Mouse (Mus musculus) liver, embryonic 16.5 days (tissue): ENCODE results near the gene Afdn. TPM values are rescaled to one million over a fixed set of nuclear protein-coding genes. Genes with fewer than 3 reads are reported as not detected.

Source experiments
- ATAC-seq: fragments of 200-750 bp; cut with Nextera tagmentation; 2 replicates; pipeline ENCODE4 v1.8.0; 2017; ENCODE audit warnings: low read depth, mild to moderate bottlenecking, moderate number of reproducible peaks, moderate library complexity
- H3K27ac ChIP-seq: fragments of 300-500 bp; sonication (generic); 2 replicates; pipeline ENCODE4 v1.5.1; 2014; ENCODE audit warnings: mild to moderate bottlenecking, low read length
- H3K27me3 ChIP-seq: fragments of 300-500 bp; sonication (generic); 2 replicates; pipeline ENCODE4 v1.6.1; 2014; ENCODE audit warnings: low read depth, low read length, mixed read lengths; ENCODE audit not compliant: control insufficient read depth, insufficient read depth
- H3K36me3 ChIP-seq: fragments of 300-500 bp; sonication (generic); 2 replicates; pipeline ENCODE4 v1.6.1; 2014; ENCODE audit warnings: mild to moderate bottlenecking; ENCODE audit not compliant: control insufficient read depth, insufficient read depth
- H3K4me1 ChIP-seq: fragments of 300-500 bp; sonication (generic); 2 replicates; pipeline ENCODE4 v1.6.1; 2014; ENCODE audit warnings: low read depth, low read length, mixed read lengths; ENCODE audit not compliant: control insufficient read depth
- H3K4me2 ChIP-seq: fragments of 300-500 bp; sonication (generic); 2 replicates; pipeline ENCODE4 v1.6.1; 2014; ENCODE audit warnings: low read depth, low read length, mixed read lengths
- H3K4me3 ChIP-seq: fragments of 300-500 bp; sonication (generic); 2 replicates; pipeline ENCODE4 v1.5.1; 2014; ENCODE audit warnings: low read depth, mild to moderate bottlenecking, low read length
- H3K9ac ChIP-seq: fragments of 300-500 bp; sonication (generic); 2 replicates; pipeline ENCODE4 v1.6.1; 2014; ENCODE audit warnings: low read depth, low read length
- H3K9me3 ChIP-seq: fragments of 300-500 bp; sonication (generic); replicated peaks from 2 replicates; pipeline ENCODE4 v1.6.1; 2016; ENCODE audit warnings: low read length; ENCODE audit not compliant: control insufficient read depth
- WGBS: fragments of 180-500 bp; shearing (Covaris S2); extraction: QIAGEN DNeasy Blood & Tissue Kit; methylation state at CpG from one replicate; pipeline ENCODE4 v1.1.7; 2014; ENCODE audit not compliant: insufficient replicate concordance; 5-methylcytosine and 5-hydroxymethylcytosine counted together
- polyA plus RNA-seq: library from polyadenylated mRNA; unstranded; fragments of >200 nt; fragmentation: Nextera tagmentation; extraction: Ambion mirVana; gene quantifications from 2 replicates; pipeline ENCODE4 v1.2.1, GENCODE M21; 2015

Afdn gene
- polyA plus RNA-seq, 1 experiment from 2014 or later = 8.6 TPM

GRCm38 (mm10) chr17:13889818-13890434 is 129.6 kb downstream of the Afdn start:
- H3K27ac ChIP-seq = no peak overlapping the region
- H3K9ac ChIP-seq = no peak overlapping the region
- WGBS = 62% methylated on average over 7 of the region's 7 CpGs
- no peaks in the 10 kb centered on the region for H3K9me3 ChIP-seq
- H3K4me3 ChIP-seq = no peak overlapping the region
- no peak for ATAC-seq
- no peaks in the 10 kb centered on the region for H3K27me3 ChIP-seq
- no peaks in the 10 kb centered on the region for H3K36me3 ChIP-seq
- H3K4me2 ChIP-seq = no peak overlapping the region
- no peaks in the 10 kb centered on the region for H3K4me1 ChIP-seq

DNA sequence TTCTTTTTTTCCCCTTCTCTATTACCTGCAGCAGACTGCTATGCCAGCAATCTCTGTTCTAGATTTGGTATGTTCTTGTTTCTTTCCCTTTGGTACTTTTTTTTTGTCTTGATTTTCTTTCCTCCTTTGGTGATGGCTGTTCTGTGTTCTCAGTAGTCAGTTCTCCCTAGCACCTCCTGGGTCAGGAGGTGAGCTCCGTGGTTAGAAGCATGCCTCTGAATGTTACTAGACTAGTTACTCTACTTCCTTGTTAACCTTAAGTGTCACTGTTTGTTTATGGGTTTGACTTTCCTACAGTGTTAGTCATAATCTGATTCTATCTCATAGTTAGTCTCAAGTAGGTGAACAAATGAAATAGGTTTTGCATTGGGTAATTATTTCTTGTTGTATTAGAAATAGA is 130.6 kb downstream of the Afdn start:
- no peak overlapping the region for H3K4me3 ChIP-seq
- no peaks in the 10 kb centered on the region for H3K4me1 ChIP-seq
- no peak overlapping the region for H3K9ac ChIP-seq
- 26% methylated on average over 1 of the region's 1 CpGs for WGBS
- no peaks in the 10 kb centered on the region for H3K36me3 ChIP-seq
- H3K4me2 ChIP-seq = no peak overlapping the region
- no peak for ATAC-seq
- no peaks in the 10 kb centered on the region for H3K9me3 ChIP-seq
- H3K27me3 ChIP-seq = no peaks in the 10 kb centered on the region
- H3K27ac ChIP-seq = no peak overlapping the region

DNA sequence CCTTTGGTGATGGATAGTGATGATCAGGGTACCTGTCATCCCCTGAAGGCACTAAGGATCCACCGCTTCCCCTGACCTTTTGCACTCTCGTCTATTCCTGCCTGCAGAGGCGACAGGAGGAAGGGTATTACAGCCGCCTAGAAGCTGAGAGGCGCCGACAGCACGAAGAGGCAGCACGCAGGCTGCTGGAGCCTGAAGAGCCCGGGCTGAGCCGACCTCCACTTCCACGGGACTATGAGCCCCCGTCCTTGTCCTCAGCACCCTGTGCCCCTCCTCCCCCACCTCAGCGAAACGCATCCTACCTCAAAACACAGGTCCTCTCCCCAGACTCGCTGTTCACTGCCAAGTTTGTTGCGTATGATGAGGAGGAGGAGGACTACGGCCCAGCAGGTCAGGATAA is 138.5 kb downstream of the Afdn start:
- ATAC-seq = no peak
- H3K4me1 ChIP-seq = no peaks in the 10 kb centered on the region
- no peak overlapping the region for H3K4me3 ChIP-seq
- no peak overlapping the region for H3K4me2 ChIP-seq
- no peaks in the 10 kb centered on the region for H3K36me3 ChIP-seq
- H3K27ac ChIP-seq = no peak overlapping the region
- 65% methylated on average over 17 of the region's 17 CpGs for WGBS
- H3K27me3 ChIP-seq = no peaks in the 10 kb centered on the region
- H3K9ac ChIP-seq = no peak overlapping the region
- no peaks in the 10 kb centered on the region for H3K9me3 ChIP-seq

DNA sequence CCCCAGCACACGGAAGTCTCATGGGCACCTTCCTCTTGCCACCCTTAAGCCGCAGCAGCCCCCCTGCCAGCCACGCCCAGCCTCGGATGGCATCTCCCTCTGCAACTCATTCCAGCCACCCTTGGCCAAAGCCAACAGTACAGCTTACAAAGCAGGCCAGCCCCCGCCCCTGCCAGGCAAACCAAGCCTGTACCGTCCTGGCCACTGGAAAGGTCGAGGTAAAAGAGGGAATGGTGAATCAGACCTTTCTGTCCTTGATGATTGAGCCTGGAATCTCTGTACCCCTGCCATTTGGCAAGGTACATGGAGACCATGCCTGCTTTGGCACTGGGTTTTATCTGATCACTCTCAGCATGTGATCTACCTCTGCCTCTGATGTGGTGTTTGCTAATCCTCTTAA is 138.9 kb downstream of the Afdn start:
- Histone ChIP-seq H3K4me2 (no peak overlapping the region), H3K4me3 (no peak overlapping the region), H3K27me3 (no peaks in the 10 kb centered on the region), H3K9ac (no peak overlapping the region), H3K9me3 (no peaks in the 10 kb centered on the region), H3K27ac (no peak overlapping the region), H3K36me3 (no peaks in the 10 kb centered on the region), H3K4me1 (no peaks in the 10 kb centered on the region)
- ATAC-seq = no peak
- WGBS = 58% methylated on average over 7 of the region's 7 CpGs

DNA sequence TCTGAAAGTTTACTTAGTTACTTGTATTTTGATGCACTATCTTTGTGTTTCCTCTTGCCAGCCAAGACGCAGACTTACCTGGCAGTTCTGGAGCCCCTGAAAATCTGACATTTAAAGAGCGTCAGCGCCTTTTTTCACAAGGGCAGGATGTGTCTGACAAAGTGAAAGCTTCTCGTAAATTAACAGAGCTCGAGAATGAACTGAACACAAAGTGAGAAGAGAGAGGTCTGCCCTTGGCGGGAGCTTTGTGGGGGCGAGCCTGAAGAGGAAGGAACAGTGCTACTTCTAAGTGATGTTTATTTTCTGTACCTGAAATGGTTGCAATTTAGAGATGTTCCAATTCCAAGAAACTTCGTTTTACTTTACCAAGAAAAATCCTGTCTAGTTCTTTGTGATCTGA is 143.5 kb downstream of the Afdn start:
- no peaks in the 10 kb centered on the region for H3K9me3 ChIP-seq
- H3K4me1 ChIP-seq = no peaks in the 10 kb centered on the region
- H3K27me3 ChIP-seq = no peaks in the 10 kb centered on the region
- no peak overlapping the region for H3K9ac ChIP-seq
- no peak overlapping the region for H3K4me3 ChIP-seq
- H3K36me3 ChIP-seq = no peaks in the 10 kb centered on the region
- ATAC-seq = no peak
- no peak overlapping the region for H3K4me2 ChIP-seq
- H3K27ac ChIP-seq = no peak overlapping the region
- 60% methylated on average over 8 of the region's 8 CpGs for WGBS

GRCm38 (mm10) chr17:13907082-13907481 is 146.7 kb downstream of the Afdn start:
- H3K4me3 ChIP-seq = no peak overlapping the region
- no peak for ATAC-seq
- H3K27ac ChIP-seq = no peak overlapping the region
- H3K4me1 ChIP-seq = no peaks in the 10 kb centered on the region
- 72% methylated on average over 5 of the region's 5 CpGs for WGBS
- H3K9ac ChIP-seq = no peak overlapping the region
- no peak overlapping the region for H3K4me2 ChIP-seq
- no peaks in the 10 kb centered on the region for H3K36me3 ChIP-seq
- H3K27me3 ChIP-seq = no peaks in the 10 kb centered on the region
- H3K9me3 ChIP-seq = no peaks in the 10 kb centered on the region

GRCm38 (mm10) chr17:13907681-13908080 is 147.3 kb downstream of the Afdn start:
- no peak for ATAC-seq
- no peaks in the 10 kb centered on the region for H3K36me3 ChIP-seq
- H3K4me3 ChIP-seq = no peak overlapping the region
- H3K9ac ChIP-seq = no peak overlapping the region
- H3K9me3 ChIP-seq = no peaks in the 10 kb centered on the region
- no peaks in the 10 kb centered on the region for H3K27me3 ChIP-seq
- no peaks in the 10 kb centered on the region for H3K4me1 ChIP-seq
- no peak overlapping the region for H3K4me2 ChIP-seq
- WGBS = 20% methylated on average over 1 of the region's 1 CpGs
- no peak overlapping the region for H3K27ac ChIP-seq

DNA sequence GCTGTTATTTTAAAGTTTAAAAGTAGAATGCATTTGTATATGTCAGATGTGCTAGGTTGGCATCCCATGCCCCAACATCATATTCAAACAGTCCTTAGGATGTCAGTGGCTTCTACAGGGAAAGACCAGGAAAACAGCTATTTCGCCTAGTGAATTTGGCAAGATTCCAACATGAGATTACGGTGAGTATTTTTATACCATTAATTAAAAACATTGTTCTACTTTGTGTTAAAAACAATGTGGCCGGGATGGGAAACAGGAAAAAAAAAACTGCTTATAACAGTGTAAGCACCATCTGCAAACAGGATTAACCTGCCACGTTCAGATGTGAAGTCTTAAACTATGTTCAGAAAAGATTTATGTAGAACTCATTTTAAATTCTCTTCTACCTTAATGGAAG is 153.6 kb downstream of the Afdn start:
- no peaks in the 10 kb centered on the region for H3K4me1 ChIP-seq
- no peak for ATAC-seq
- H3K4me3 ChIP-seq = no peak overlapping the region
- H3K27ac ChIP-seq = no peak overlapping the region
- no peaks in the 10 kb centered on the region for H3K9me3 ChIP-seq
- no peaks in the 10 kb centered on the region for H3K27me3 ChIP-seq
- WGBS = 57% methylated on average over 4 of the region's 4 CpGs
- no peak overlapping the region for H3K9ac ChIP-seq
- no peaks in the 10 kb centered on the region for H3K36me3 ChIP-seq
- H3K4me2 ChIP-seq = no peak overlapping the region

- WGBS = 47% methylated on average over 4 of the region's 4 CpGs
- no peak overlapping the region for H3K4me2 ChIP-seq
- H3K27me3 ChIP-seq = no peaks in the 10 kb centered on the region
- H3K9ac ChIP-seq = no peak overlapping the region
- H3K4me1 ChIP-seq = no peaks in the 10 kb centered on the region
- H3K36me3 ChIP-seq = no peaks in the 10 kb centered on the region
- H3K27ac ChIP-seq = no peak overlapping the region
- no peaks in the 10 kb centered on the region for H3K9me3 ChIP-seq
- H3K4me3 ChIP-seq = no peak overlapping the region
- no peak for ATAC-seq
Measured at GRCm38 (mm10) chr17:13914531-13914930, 154.2 kb downstream of the Afdn start.
